Mouse (Mus musculus) bone marrow macrophage, adult 2 months (primary cell): Measurements from ENCODE around the gene Fgfr4. TPM values are rescaled to one million over a fixed set of nuclear protein-coding genes. Genes with fewer than 3 reads are reported as not detected.
"Not testable (repeated sequence)": the region's sequence is repeated elsewhere in the genome, so short reads cannot be mapped to it uniquely, and the experiment has no call there.

Experiments used
- H3K27ac ChIP-seq: 2 replicates; pipeline ENCODE4 v1.5.1; 2012; ENCODE audit warnings: low read depth, low read length; ENCODE audit not compliant: insufficient read depth
- H3K4me1 ChIP-seq: 2 replicates; pipeline ENCODE4 v1.6.1; 2012; ENCODE audit warnings: low read length; ENCODE audit not compliant: control insufficient read depth, insufficient read depth
- H3K4me3 ChIP-seq: 2 replicates; pipeline ENCODE4 v1.5.1; 2012; ENCODE audit warnings: mild to moderate bottlenecking, low read length, moderate library complexity; ENCODE audit not compliant: insufficient read depth
- CTCF ChIP-seq: IDR thresholded peaks from 2 replicates; pipeline ENCODE4 v1.5.1; 2012; ENCODE audit warnings: low read depth, mild to moderate bottlenecking, low read length, moderate library complexity
- POLR2A ChIP-seq: IDR thresholded peaks from 2 replicates; pipeline ENCODE4 v1.6.1; 2012; ENCODE audit warnings: mild to moderate bottlenecking, low read depth, low read length, borderline replicate concordance
- polyA plus RNA-seq: library from polyadenylated mRNA; stranded (reverse); fragments of >200 nt; gene quantifications from 2 replicates; pipeline ENCODE4 v1.2.4, GENCODE M21; 2012; ENCODE audit not compliant: missing spikeins, insufficient read depth, insufficient read length

Fgfr4 gene
- polyA plus RNA-seq, 1 experiment, result not detected

- Histone ChIP-seq H3K4me1 (peaks cover 4% of the 10 kb centered on the region), H3K4me3 (no peak overlapping the region), H3K27ac (no peak overlapping the region)
- TF ChIP-seq CTCF, result no peak
- no peak for TF ChIP-seq POLR2A
These were observed 19.9 kb downstream of the Fgfr4 start for GRCm38 (mm10) chr13:55172336-55172770.

GRCm38 (mm10) chr13:55174347-55174746, 21.9 kb downstream of the Fgfr4 start:
- Histone ChIP-seq H3K4me3 (no peak overlapping the region), H3K4me1 (peaks cover 4% of the 10 kb centered on the region), H3K27ac (no peak overlapping the region)
- no peak for TF ChIP-seq CTCF
- TF ChIP-seq POLR2A, result no peak

DNA sequence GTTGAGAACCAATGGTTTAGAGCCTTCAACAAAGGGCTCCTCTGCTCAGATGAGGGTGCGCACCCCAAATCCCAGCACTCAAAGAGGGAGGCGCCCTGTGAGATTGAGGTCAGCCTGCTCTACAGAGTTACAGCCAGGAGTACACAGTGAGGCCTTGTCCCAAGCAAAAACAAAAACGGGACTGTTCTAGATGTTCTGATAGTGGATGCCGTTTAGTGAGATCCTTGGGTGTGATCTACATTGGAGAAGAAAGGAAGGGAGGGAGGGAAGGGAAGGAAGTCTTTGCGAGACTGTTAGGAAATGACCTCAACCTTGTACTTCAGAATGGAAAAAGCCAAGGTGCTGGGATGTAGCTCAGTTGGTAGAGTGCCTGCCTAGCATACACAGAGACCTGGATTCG, 23.8 kb downstream of the Fgfr4 start:
- Histone ChIP-seq H3K4me3 (no peak overlapping the region), H3K4me1 (peaks cover 4% of the 10 kb centered on the region), H3K27ac (no peak overlapping the region)
- TF ChIP-seq POLR2A, result no peak
- no peak for TF ChIP-seq CTCF

- peaks cover 5% of the 10 kb centered on the region for H3K4me1 ChIP-seq
- no peak overlapping the region for H3K4me3 ChIP-seq
- no peak for TF ChIP-seq POLR2A
- TF ChIP-seq CTCF, result no peak
- H3K27ac ChIP-seq, result no peak overlapping the region
These were observed 25.6 kb downstream of the Fgfr4 start for GRCm38 (mm10) chr13:55177903-55178496.

DNA sequence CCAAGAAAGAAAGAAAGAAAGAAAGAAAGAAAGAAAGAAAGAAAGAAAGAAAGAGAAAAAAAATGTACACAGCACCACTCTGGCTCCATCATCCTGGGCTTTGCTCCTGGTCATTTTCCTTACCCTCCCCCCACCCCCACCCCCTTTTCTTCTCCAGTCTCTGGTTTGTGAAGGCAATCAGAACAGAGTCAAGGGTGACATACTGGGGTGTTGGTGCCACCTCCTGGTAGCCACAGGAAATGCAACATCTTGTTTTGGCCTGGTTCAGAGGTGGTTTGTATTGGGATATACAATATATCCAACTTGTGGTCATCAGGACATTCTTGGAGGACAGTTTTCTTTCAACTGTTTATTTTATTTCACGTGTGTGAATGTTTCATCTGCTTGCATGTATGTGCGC, 26.1 kb downstream of the Fgfr4 start:
- Histone ChIP-seq H3K27ac (no peak overlapping the region), H3K4me1 (peaks cover 8% of the 10 kb centered on the region), H3K4me3 (no peak overlapping the region)
- TF ChIP-seq POLR2A (no peak), CTCF (no peak)

GRCm38 (mm10) chr13:55179591-55179990, 27.2 kb downstream of the Fgfr4 start:
- TF ChIP-seq CTCF (no peak), POLR2A (no peak)
- H3K4me3 ChIP-seq, result no peak overlapping the region
- no peak overlapping the region for H3K27ac ChIP-seq
- H3K4me1 ChIP-seq, result peaks cover 9% of the 10 kb centered on the region

GRCm38 (mm10) chr13:55181786-55182172, 29.3 kb downstream of the Fgfr4 start:
- H3K27ac ChIP-seq, result peak overlapping the region; percentile 84
- TF ChIP-seq POLR2A, result no peak
- peak overlapping the region; percentile 64 for H3K4me3 ChIP-seq
- peaks cover 5% of the 10 kb centered on the region for H3K4me1 ChIP-seq

GRCm38 (mm10) chr13:55182173-55182894, 29.9 kb downstream of the Fgfr4 start:
- Histone ChIP-seq H3K4me3 (peak overlapping the region; percentile 64), H3K4me1 (peaks cover 5% of the 10 kb centered on the region), H3K27ac (peak overlapping the region; percentile 84)
- TF ChIP-seq POLR2A (no peak), CTCF (peak; percentile 20)

- Histone ChIP-seq H3K4me1 (peaks cover 5% of the 10 kb centered on the region), H3K27ac (peak overlapping the region; percentile 45; the same call in 1 of the 2 replicates), H3K4me3 (no peak overlapping the region)
- TF ChIP-seq CTCF (no peak), POLR2A (no peak)
These were observed 30.9 kb downstream of the Fgfr4 start for GRCm38 (mm10) chr13:55183382-55183781.

- H3K27ac ChIP-seq, H3K4me3 ChIP-seq: not testable (repeated sequence)
- peaks cover 14% of the 10 kb centered on the region for H3K4me1 ChIP-seq
These were observed 34.6 kb downstream of the Fgfr4 start for GRCm38 (mm10) chr13:55187062-55187461.
